Mouse (Mus musculus): ENCODE measurements around the gene Clgn.
A peak's percentile ranks its signal among the peaks of the same experiment; 100 is the strongest.
"Not testable (repeated sequence)": the region's sequence is repeated elsewhere in the genome, so short reads cannot be mapped to it uniquely, and the experiment has no call there.

Clgn gene

GRCm38 (mm10) chr8:83425202-83425601 is 35.5 kb downstream of the Clgn start:
- DNase-seq = no peak

DNA sequence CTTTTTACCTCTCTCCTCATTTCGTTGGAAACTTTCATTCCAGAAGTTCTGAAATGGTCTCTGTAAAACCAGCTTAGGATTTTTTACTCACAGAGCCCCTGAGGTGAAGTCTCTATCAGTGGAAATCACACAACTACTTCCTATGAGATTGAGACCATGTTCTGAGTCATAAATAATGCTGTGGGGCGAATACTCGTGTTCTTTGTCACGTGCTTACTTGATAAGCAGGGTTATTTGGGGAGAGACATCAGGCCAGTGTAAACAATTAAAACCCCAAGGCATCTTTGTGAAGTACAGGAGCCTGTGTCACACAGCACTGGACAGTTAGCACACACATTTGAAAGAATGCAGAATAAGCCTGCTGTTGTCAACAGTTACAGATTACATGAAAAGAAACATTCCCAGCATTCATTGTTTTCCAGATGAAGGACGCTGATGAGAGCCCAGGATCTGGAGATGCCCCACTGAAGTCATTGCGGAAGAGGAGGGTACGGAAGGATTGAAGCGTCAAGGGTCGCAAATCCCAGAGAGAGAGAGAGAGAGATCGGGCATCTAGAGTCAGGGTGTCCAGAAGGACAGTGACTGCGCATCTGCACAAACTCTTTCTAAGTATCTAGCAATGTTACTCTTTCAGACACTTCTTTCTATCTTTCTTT is 36.6 kb downstream of the Clgn start:
- DNase-seq = no peak

DNA sequence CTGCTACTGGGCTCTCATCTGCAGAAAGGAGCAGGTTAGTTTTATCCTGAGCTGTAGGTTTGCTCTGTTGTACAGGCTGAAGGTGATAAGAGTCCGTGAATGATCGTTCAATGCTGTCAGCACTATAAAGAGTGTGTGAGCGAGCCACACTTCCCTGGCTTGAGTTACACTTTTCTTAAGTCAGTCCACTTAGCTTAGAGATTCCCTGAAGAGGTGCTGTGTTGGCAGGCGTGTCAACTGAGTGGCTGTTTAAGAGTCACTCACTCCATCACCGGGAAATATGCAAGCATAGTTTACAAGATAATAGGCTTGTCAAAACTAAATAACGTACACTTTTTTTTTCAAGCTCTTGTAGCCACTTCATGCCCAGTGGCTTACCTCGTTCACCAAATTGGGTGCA is 37.3 kb downstream of the Clgn start:
- DNase-seq = no peak

- not testable (repeated sequence) for DNase-seq
Observed at GRCm38 (mm10) chr8:83428621-83429020, 39.0 kb downstream of the Clgn start.

DNA sequence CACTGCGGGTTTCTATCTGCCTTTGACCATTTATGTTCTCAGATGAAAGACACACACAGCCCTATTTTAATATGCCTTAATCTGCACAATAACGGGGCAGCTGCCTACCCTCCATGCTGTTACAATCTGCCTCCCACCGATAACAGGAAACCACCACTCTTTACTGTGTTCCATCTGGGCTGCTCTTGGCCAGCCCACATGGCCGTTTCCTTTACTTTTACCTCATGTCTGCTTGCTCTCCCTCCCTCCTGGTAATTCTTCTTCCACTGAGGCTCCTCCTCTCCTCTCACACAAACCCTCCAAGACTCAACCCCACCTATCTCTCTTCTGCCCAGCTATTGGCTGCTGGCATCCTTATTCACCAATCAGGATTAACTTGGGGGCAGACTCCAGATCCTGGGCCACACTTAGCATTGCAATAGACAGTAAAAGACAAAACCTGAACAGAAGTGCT is 39.4 kb downstream of the Clgn start:
- no peak for DNase-seq

DNA sequence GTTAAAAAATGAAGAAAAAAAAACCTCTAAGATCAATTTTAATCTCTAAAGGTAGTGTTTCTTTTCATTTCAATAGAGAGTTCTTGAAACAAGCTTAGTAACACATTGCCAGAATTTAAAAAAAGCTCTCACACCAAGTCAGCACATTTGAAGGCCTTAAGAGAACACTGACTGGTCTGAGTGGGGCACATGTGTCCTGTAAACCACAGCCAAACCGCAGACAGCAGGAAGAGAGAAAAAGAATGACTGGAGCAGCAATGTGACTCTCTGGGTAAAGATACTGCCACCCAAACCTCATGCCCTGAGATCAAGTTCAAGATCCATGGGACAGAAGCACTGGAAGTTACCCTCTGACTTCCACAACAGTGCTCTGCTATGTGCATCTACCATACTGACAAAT is 47.4 kb downstream of the Clgn start:
- DNase-seq = no peak

GRCm38 (mm10) chr8:83441656-83442242 is 52.1 kb downstream of the Clgn start:
- no peak for DNase-seq

DNA sequence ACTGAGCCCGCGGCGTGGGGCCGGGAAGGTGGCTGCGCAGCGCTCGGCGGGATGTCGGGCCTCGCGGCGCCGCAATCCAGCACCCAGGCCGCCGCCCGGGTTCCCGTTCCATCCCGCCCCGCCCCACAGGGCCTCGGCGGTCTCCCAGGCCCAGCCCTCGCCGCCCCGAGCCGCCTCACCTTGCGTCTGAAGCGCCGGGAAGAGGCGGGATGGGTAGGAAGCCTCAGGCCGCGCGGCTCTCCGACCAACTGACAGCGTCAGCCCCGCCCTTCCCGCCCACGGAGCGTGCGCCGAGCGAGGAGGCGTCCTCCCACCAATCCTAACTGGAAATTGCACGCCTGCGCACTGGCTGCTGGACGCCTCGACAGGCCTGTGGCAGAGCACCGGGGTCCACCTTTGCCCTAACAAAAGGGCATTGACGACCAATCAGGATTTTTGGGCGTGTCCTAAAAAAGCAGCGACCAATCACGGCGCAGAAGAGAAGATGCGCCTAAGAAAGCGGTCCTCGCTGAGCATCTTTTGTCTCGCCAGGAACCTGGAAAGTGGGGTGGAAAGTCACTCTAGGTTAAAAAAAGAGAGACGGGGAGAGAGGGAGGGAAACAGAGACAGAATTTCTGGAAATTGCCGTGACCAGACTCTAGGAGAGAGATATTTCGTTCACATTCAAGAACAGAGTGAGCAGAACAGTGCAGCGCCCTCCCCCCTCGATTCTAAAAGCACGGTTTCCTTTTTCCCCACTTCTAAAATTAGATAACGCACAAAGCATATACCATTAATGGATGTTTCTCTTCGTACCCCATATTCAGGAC is 52.8 kb downstream of the Clgn start:
- peak; percentile 99 for DNase-seq

DNA sequence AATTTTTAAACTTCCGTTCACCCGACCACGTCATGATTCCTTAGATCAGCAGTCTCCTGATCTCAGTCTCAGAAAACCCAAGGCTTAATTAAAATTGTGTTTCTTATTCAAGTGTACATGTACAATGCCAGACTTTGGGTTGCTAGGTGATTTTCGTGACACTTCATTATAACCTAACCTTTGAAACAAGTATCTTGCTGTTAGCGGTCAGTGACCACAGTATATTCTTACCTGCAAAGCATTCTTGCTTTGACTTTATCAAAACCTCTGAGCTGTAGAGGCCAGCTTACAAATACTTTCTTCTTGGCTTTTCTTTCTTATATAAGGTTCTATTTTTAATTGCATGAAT is 53.4 kb downstream of the Clgn start:
- no peak for DNase-seq

DNA sequence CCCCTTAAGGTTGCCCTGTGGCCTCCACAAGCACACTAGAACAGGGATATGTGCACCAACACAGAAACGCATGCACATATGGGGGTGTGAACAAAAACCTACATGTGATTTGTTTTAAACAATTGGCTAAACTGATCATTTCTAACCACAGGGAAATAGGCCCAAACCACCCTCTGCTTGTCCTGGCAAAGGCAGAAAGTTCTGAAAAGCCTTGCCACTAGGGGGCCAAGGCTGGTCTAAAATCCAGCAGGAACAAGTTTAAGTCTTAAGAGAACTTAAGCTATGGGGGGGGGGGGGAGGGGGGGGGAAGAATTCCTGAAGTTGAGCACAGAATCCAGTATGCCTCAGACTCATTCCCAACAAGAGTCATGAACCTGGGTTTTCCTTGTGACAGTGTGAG is 60.3 kb downstream of the Clgn start:
- peak; percentile 47 for DNase-seq

DNA sequence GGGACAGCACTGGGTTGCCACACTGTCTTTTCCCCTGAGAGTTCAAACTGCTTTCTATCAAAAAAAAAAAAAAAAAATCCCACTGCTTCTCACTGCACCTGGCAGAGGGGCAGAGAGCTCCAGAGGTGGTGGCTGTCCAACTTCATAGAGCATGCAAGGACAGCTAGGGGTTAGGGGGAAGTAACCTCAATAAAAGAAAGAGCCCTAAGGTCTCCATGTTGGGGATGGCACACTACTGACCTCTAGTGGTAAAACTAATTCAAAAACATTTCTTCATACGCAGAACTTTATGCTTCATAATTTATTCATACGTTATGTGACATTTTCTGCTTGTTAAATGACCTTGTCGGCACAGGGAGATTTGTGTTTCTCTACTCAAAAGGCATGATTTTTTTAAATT is 61.4 kb downstream of the Clgn start:
- peak; percentile 74 for DNase-seq

DNA sequence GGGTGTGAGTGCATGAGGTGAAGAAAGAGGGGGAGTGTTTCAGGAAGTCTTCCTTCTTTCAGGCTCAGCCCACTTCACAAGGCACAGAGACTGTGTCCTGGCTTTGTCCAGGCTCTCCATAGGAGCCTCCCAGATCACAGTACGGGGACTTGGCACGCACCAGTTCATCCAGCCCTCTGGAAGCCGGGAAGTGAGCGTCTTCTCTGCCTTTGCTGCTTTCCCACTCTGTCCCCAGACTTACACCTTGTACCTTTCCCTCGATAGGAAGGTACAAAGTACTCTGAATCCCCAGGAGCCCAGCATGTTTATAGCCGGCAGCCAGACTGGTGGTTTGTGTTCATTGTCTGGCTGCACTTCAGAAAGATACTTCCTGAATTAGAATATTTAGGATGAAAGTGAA is 67.5 kb downstream of the Clgn start:
- no peak for DNase-seq

- DNase-seq = no peak
Observed at GRCm38 (mm10) chr8:83458222-83458621, 68.6 kb downstream of the Clgn start, which contains the start of gene Scoc. TSS of gene Scoc (minus strand) at chr8:83458391.

- no peak for DNase-seq
Observed at GRCm38 (mm10) chr8:83459606-83460005, 69.9 kb downstream of the Clgn start.
